Mouse (Mus musculus): ENCODE results near the gene Cbwd1.

The Cbwd1 gene

GRCm38 (mm10) chr19:24977991-24978390 is 16.6 kb upstream of the Cbwd1 start:
- no peak for DNase-seq (ENCODE audit: low spot score)

GRCm38 (mm10) chr19:24972701-24973390 is 11.4 kb upstream of the Cbwd1 start:
- DNase-seq (ENCODE audit: low spot score), result no peak

GRCm38 (mm10) chr19:24971307-24971706 is 9.9 kb upstream of the Cbwd1 start:
- no peak for DNase-seq (ENCODE audit: low spot score)

- no peak for DNase-seq (ENCODE audit: low spot score)
Measured at GRCm38 (mm10) chr19:24966941-24967340, 5.5 kb upstream of the Cbwd1 start.

- DNase-seq (ENCODE audit: low spot score), result peak; percentile 26
Measured at GRCm38 (mm10) chr19:24966203-24966602, 4.8 kb upstream of the Cbwd1 start.

- DNase-seq (ENCODE audit: low spot score), result peak; percentile 82
Measured at GRCm38 (mm10) chr19:24958531-24958930, 2.9 kb downstream of the Cbwd1 start.

- peak; percentile 74 for DNase-seq (ENCODE audit: low spot score)
Measured at GRCm38 (mm10) chr19:24945521-24946262, 15.7 kb downstream of the Cbwd1 start.

- no peak for DNase-seq (ENCODE audit: low spot score)
Measured at GRCm38 (mm10) chr19:24937084-24937483, 24.3 kb downstream of the Cbwd1 start.

GRCm38 (mm10) chr19:24929041-24929440 is 32.4 kb downstream of the Cbwd1 start:
- DNase-seq (ENCODE audit: low spot score), result no peak

GRCm38 (mm10) chr19:24920866-24921265 is 40.5 kb downstream of the Cbwd1 start:
- no peak for DNase-seq (ENCODE audit: low spot score)

GRCm38 (mm10) chr19:24908385-24909155 is 52.8 kb downstream of the Cbwd1 start:
- DNase-seq (ENCODE audit: low spot score), result no peak

- DNase-seq (ENCODE audit: low spot score), result no peak
Measured at GRCm38 (mm10) chr19:24907655-24908054, 53.8 kb downstream of the Cbwd1 start.

GRCm38 (mm10) chr19:24902821-24903220 is 58.6 kb downstream of the Cbwd1 start:
- no peak for DNase-seq (ENCODE audit: low spot score)

- no peak for DNase-seq (ENCODE audit: low spot score)
Measured at GRCm38 (mm10) chr19:24902256-24902655, 59.2 kb downstream of the Cbwd1 start.

- no peak for DNase-seq (ENCODE audit: low spot score)
Measured at GRCm38 (mm10) chr19:24901666-24902065, 59.7 kb downstream of the Cbwd1 start.

- DNase-seq (ENCODE audit: low spot score), result no peak
Measured at GRCm38 (mm10) chr19:24900581-24901220, 60.7 kb downstream of the Cbwd1 start, which contains the start of gene Foxd4. Gene Foxd4 (minus strand): TSS chr19:24901197.

- DNase-seq (ENCODE audit: low spot score), result no peak
Measured at GRCm38 (mm10) chr19:24899578-24900544, 61.5 kb downstream of the Cbwd1 start.

GRCm38 (mm10) chr19:24898737-24899577 is 62.5 kb downstream of the Cbwd1 start:
- no peak for DNase-seq (ENCODE audit: low spot score)

GRCm38 (mm10) chr19:24897896-24898736 is 63.3 kb downstream of the Cbwd1 start:
- DNase-seq (ENCODE audit: low spot score), result no peak
